Mouse (Mus musculus): ENCODE measurements at regions not wholly inside any gene's neighbourhood (a gene's known extent, or its start where the extent isn't known, plus 50 kb on each side); places are given as distances from the start of the nearest gene placed in this dataset.

DNA sequence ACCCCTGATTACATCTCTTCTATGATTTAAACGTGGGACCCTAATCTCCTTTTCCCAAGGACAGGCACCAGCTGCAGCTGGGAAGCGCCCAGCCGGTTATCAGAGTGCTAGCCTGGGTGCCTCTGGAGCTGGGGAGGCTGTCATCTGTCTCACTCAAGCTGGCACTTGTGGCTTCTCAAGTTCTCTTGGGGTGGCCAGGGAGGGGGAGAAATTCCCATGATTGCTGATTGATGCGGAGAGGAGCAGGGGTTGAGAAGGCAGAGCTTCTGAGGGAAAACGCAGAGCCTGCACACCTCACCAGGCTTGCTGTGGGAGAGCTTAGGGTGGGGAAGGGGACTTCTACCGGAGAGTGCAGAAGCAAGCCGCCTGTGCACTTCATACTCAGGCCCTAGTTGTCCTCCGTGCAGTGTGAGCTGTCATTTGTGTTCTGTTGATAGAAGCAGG lies 626.3 kb downstream of the Zfp706 start:
- TF ChIP-seq CTCF (IDR thresholded peaks at IDR 0.05; ENCODE audit: extremely low read depth, insufficient read length, insufficient replicate concordance, low read depth, low read length) = no peak
- no peak for TF ChIP-seq POLR2A (IDR thresholded peaks at IDR 0.05; ENCODE audit: low read depth, low read length)

Measured in small intestine, adult 2 months (tissue).